Mouse (Mus musculus) forebrain, postnatal 0 days (tissue): ENCODE data around the gene Ranbp2. TPM values are rescaled to one million over a fixed set of nuclear protein-coding genes. Genes with fewer than 3 reads are reported as not detected.
A peak's percentile ranks its signal among the peaks of the same experiment; 100 is the strongest.

ENCODE experiments used
- ATAC-seq: fragments of 200-750 bp; cut with Nextera tagmentation; 2 replicates; pipeline ENCODE4 v1.8.0; 2017; ENCODE audit warnings: mild to moderate bottlenecking, moderate library complexity
- DNase-seq: peaks from one replicate; pipeline ENCODE4 v3.0.0-alpha.2; 2015
- H3K27ac ChIP-seq: fragments of 300-500 bp; sonication (generic); 2 replicates; pipeline ENCODE4 v1.5.1; 2014; ENCODE audit warnings: low read depth, mild to moderate bottlenecking, antibody characterized with exemption, low read length, moderate library complexity, mixed read lengths
- H3K27me3 ChIP-seq: fragments of 300-500 bp; sonication (generic); 2 replicates; pipeline ENCODE4 v1.6.1; 2014; ENCODE audit warnings: mild to moderate bottlenecking, low read length, mixed read lengths; ENCODE audit not compliant: insufficient read depth
- H3K36me3 ChIP-seq: fragments of 300-500 bp; sonication (generic); 2 replicates; pipeline ENCODE4 v1.6.1; 2014; ENCODE audit warnings: mild to moderate bottlenecking, moderate library complexity; ENCODE audit not compliant: insufficient read depth
- H3K4me1 ChIP-seq: fragments of 300-500 bp; sonication (generic); 2 replicates; pipeline ENCODE4 v1.6.1; 2014; ENCODE audit warnings: antibody characterized with exemption; ENCODE audit not compliant: insufficient read depth
- H3K4me2 ChIP-seq: fragments of 300-500 bp; sonication (generic); 2 replicates; pipeline ENCODE4 v1.6.1; 2014; ENCODE audit warnings: low read depth, mild to moderate bottlenecking, moderate library complexity
- H3K4me3 ChIP-seq: fragments of 300-500 bp; sonication (generic); 2 replicates; pipeline ENCODE4 v1.5.1; 2014; ENCODE audit warnings: low read depth, low read length, mixed read lengths
- H3K9ac ChIP-seq: fragments of 300-500 bp; sonication (generic); 2 replicates; pipeline ENCODE4 v1.6.1; 2014; ENCODE audit warnings: mild to moderate bottlenecking
- H3K9me3 ChIP-seq: fragments of 300-500 bp; sonication (generic); 2 replicates; pipeline ENCODE4 v1.6.1; 2016; ENCODE audit warnings: low read length
- CTCF ChIP-seq: sonication (generic); IDR thresholded peaks from 2 replicates; pipeline ENCODE4 v1.5.1; 2016; ENCODE audit warnings: antibody characterized with exemption, control low read depth, low read depth
- WGBS: fragments of 180-500 bp; shearing (Covaris S2); extraction: QIAGEN DNeasy Blood & Tissue Kit; methylation state at CpG from one replicate; pipeline ENCODE4 v1.1.7; 2014; 5-methylcytosine and 5-hydroxymethylcytosine counted together
- polyA plus RNA-seq: library from polyadenylated mRNA; unstranded; fragments of >200 nt; fragmentation: Nextera tagmentation; extraction: Ambion mirVana; gene quantifications from 2 replicates; pipeline ENCODE4 v1.2.1, GENCODE M21; 2015
- total RNA-seq: library from RNA; depleted of rRNA; stranded (reverse); fragments of >200 nt; gene quantifications from 2 replicates; pipeline ENCODE4 v1.2.3, GENCODE M21; 2014; rRNA removed

Ranbp2 gene
- total and polyA plus RNA-seq, 2 experiments from 2014 or later: 10.9 to 65.4 TPM

GRCm38 (mm10) chr10:58540613-58541012 is 93.9 kb downstream of the Ranbp2 start:
- H3K4me1 ChIP-seq: no peaks in the 10 kb centered on the region
- WGBS: 48% methylated on average over 13 of the region's 13 CpGs
- DNase-seq (peak; percentile 14), ATAC-seq (no peak; the same call in 1 of the 2 replicates)
- no peak overlapping the region for H3K9ac ChIP-seq
- peak; percentile 23 for TF ChIP-seq CTCF
- no peaks in the 10 kb centered on the region; the same call in 1 of the 2 replicates for H3K36me3 ChIP-seq
- no peak overlapping the region for H3K27ac ChIP-seq
- H3K9me3 ChIP-seq: no peaks in the 10 kb centered on the region
- H3K4me2 ChIP-seq: no peak overlapping the region
- H3K4me3 ChIP-seq: no peak overlapping the region
- H3K27me3 ChIP-seq: no peaks in the 10 kb centered on the region

Other genes starting within 250 kb of the Ranbp2 start
- gene AW822073, start 222.0 kb upstream of the Ranbp2 start, total RNA-seq: not detected in 2 replicates
- not detected in 2 replicates for gene AW822073, start 222.0 kb upstream of the Ranbp2 start, polyA plus RNA-seq
- 0.76 TPM in 1 of 2 replicates, not detected in the other for gene Duxf3, start 214.2 kb upstream of the Ranbp2 start, total RNA-seq
- gene Duxf3, start 214.2 kb upstream of the Ranbp2 start, polyA plus RNA-seq: not detected in 2 replicates
- gene Gm4981, start 210.2 kb upstream of the Ranbp2 start, total RNA-seq: not detected in 2 replicates
- gene Gm4981, start 210.2 kb upstream of the Ranbp2 start, polyA plus RNA-seq: not detected in 2 replicates
- 33.9 and 36.7 TPM in 2 replicates for gene Gcc2, start 191.4 kb upstream of the Ranbp2 start, total RNA-seq
- 67.0 and 96.5 TPM in 2 replicates for gene Gcc2, start 191.4 kb upstream of the Ranbp2 start, polyA plus RNA-seq
- gene Lims1, start 123.5 kb upstream of the Ranbp2 start, total RNA-seq: 38.5 and 43.6 TPM in 2 replicates
- gene Lims1, start 123.5 kb upstream of the Ranbp2 start, polyA plus RNA-seq: 39.1 and 51.7 TPM in 2 replicates
- gene Ccdc138, start 51.0 kb downstream of the Ranbp2 start, total RNA-seq: 7.8 and 7.9 TPM in 2 replicates
- gene Ccdc138, start 51.0 kb downstream of the Ranbp2 start, polyA plus RNA-seq: 4.9 and 9.4 TPM in 2 replicates
- gene Edar, start 228.7 kb downstream of the Ranbp2 start, total RNA-seq: 0.54 and 0.90 TPM in 2 replicates
- gene Edar, start 228.7 kb downstream of the Ranbp2 start, polyA plus RNA-seq: 0.38 and 0.40 TPM in 2 replicates